In the genomic region with DNA sequence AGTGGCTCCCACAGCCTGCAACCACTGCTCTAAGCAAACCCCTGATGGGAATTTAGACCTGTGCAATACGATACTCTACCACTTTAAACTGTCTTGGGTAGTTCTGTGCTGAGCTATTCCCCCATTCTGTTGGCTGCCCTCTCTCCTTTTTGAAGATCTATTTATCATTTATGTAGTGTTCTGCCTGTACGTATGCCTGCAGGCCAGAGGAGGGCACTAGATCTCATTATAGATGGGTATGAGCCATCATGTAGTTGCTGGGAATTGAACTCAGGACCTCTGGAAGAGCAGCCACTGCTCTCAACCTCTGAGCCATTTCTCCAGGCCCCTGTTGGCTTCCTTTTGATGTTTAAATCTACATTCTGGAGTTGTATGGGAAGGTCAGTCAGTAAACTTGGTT, we compare ENCODE assay signal across 14 mouse cellular contexts. TPM values are rescaled to one million over a fixed set of nuclear protein-coding genes. Genes with fewer than 3 reads are reported as not detected.
"Had no signal": no experiment of that assay in that cellular context is flagged by ENCODE, and none has a peak within 500 bp of the region (broad histone marks: within the 10 kb centered on the region; RNA-seq: fewer than 3 reads in every experiment).

No protein-coding gene starts in this region.

- H3K4me1 ChIP-seq: limb, embryonic 13.5 days; liver, embryonic 15.5 days; lung, embryonic 15.5 days; midbrain, embryonic 12.5 days; neural tube, embryonic 12.5 days had no signal

- H3K27ac ChIP-seq: limb, embryonic 13.5 days; liver, embryonic 15.5 days; lung, embryonic 15.5 days; midbrain, embryonic 12.5 days; neural tube, embryonic 12.5 days had no signal

- H3K9me3 ChIP-seq: limb, embryonic 13.5 days; liver, embryonic 15.5 days; lung, embryonic 15.5 days; midbrain, embryonic 12.5 days; neural tube, embryonic 12.5 days had no signal

- H3K4me2 ChIP-seq: limb, embryonic 13.5 days; liver, embryonic 11.5 days; liver, embryonic 15.5 days; lung, embryonic 15.5 days; midbrain, embryonic 12.5 days; neural tube, embryonic 12.5 days had no signal

- DNase-seq: kidney, adult 8-10 months; kidney, postnatal 36 days; left cerebral cortex, postnatal 4 days; thymus, adult 18-20 months; thymus, postnatal 14 days had no signal

- H3K9ac ChIP-seq: limb, embryonic 13.5 days; liver, embryonic 15.5 days; lung, embryonic 15.5 days; midbrain, embryonic 12.5 days; neural tube, embryonic 12.5 days had no signal

- H3K4me3 ChIP-seq: limb, embryonic 13.5 days; liver, embryonic 15.5 days; lung, embryonic 15.5 days; midbrain, embryonic 12.5 days; myocyte; neural tube, embryonic 12.5 days had no signal

- H3K36me3 ChIP-seq: limb, embryonic 13.5 days; liver, embryonic 15.5 days; lung, embryonic 15.5 days; midbrain, embryonic 12.5 days; neural tube, embryonic 12.5 days had no signal

- H3K27me3 ChIP-seq: limb, embryonic 13.5 days; liver, embryonic 15.5 days; lung, embryonic 15.5 days; midbrain, embryonic 12.5 days; neural tube, embryonic 12.5 days had no signal

RNA-seq across cellular contexts. Expression of a gene that starts 55.3 kb away (rescaled TPM):
- total RNA-seq: megakaryocyte-erythroid progenitor cell, adult 5-6 weeks; neutrophil, adult 5-6 weeks had no signal
